Mouse (Mus musculus) bone marrow, adult 2 months (tissue): ENCODE results near the gene Trabd2b. TPM values are rescaled to one million over a fixed set of nuclear protein-coding genes. Genes with fewer than 3 reads are reported as not detected.

Experiments used
- H3K27ac ChIP-seq: fragments of 200-500 bp; 2 replicates; pipeline ENCODE4 v1.5.1; 2012; ENCODE audit warnings: low read depth, mild to moderate bottlenecking, control low read depth, inconsistent platforms, low read length; ENCODE audit not compliant: control insufficient read depth, poor library complexity, insufficient read depth
- H3K4me1 ChIP-seq: fragments of 200-500 bp; 2 replicates; pipeline ENCODE4 v1.6.1; 2011; ENCODE audit warnings: low read length; ENCODE audit not compliant: control insufficient read depth, insufficient read depth
- H3K4me3 ChIP-seq: fragments of 200-500 bp; replicated peaks from 2 replicates; pipeline ENCODE3; 2011; ENCODE audit warnings: mild to moderate bottlenecking, low read depth, low read length, control low read depth; ENCODE audit not compliant: control insufficient read depth
- CTCF ChIP-seq: fragments of 200-500 bp; IDR thresholded peaks from 2 replicates; pipeline ENCODE4 v1.5.1; 2011; ENCODE audit warnings: low read length, control low read depth; ENCODE audit not compliant: control insufficient read depth, insufficient read depth
- POLR2A ChIP-seq: fragments of 200-500 bp; IDR thresholded peaks from 2 replicates; pipeline ENCODE4 v1.6.1; 2011; ENCODE audit warnings: low read depth, mild to moderate bottlenecking, control low read depth, low read length, borderline replicate concordance; ENCODE audit not compliant: control insufficient read depth
- WGBS: fragments of 180-500 bp; shearing (Covaris S2); methylation state at CpG from one replicate; pipeline ENCODE4 v1.1.7; 2018; 5-methylcytosine and 5-hydroxymethylcytosine counted together
- polyA plus RNA-seq: library from polyadenylated mRNA; stranded (reverse); fragments of >200 nt; gene quantifications from 2 replicates; pipeline ENCODE4 v1.2.4, GENCODE M21; 2011; ENCODE audit warnings: low replicate concordance; ENCODE audit not compliant: missing spikeins, insufficient read depth, insufficient read length

Gene Trabd2b
- polyA plus RNA-seq, 1 experiment, result not detected

- TF ChIP-seq POLR2A, result no peak
- no peak for TF ChIP-seq CTCF
- Histone ChIP-seq H3K27ac (no peak overlapping the region), H3K4me3 (no peak overlapping the region), H3K4me1 (no peaks in the 10 kb centered on the region)
Measured at GRCm38 (mm10) chr4:114645341-114645740, 238.8 kb downstream of the Trabd2b start.

- TF ChIP-seq POLR2A, result no peak
- WGBS, result 75% methylated on average over 13 of the region's 13 CpGs
- no peak overlapping the region for H3K27ac ChIP-seq
- H3K4me3 ChIP-seq, result no peak overlapping the region
- H3K4me1 ChIP-seq, result peaks cover 2% of the 10 kb centered on the region; the same call in 1 of the 2 replicates
Measured at GRCm38 (mm10) chr4:114646825-114647681, 240.5 kb downstream of the Trabd2b start.

GRCm38 (mm10) chr4:114647689-114648088 lies 241.2 kb downstream of the Trabd2b start:
- peaks cover 2% of the 10 kb centered on the region; the same call in 1 of the 2 replicates for H3K4me1 ChIP-seq
- TF ChIP-seq POLR2A (no peak), CTCF (peak; percentile 94)
- 11% methylated on average over 4 of the region's 4 CpGs for WGBS

GRCm38 (mm10) chr4:114648532-114649074 lies 242.1 kb downstream of the Trabd2b start:
- H3K27ac ChIP-seq, result no peak overlapping the region
- 90% methylated on average over 28 of the region's 28 CpGs for WGBS
- TF ChIP-seq POLR2A, result no peak
- H3K4me3 ChIP-seq, result no peak overlapping the region
- peaks cover 2% of the 10 kb centered on the region; the same call in 1 of the 2 replicates for H3K4me1 ChIP-seq

More at GRCm38 (mm10) chr4:114647689-114648088, 241.2 kb downstream of the Trabd2b start:
- no peak overlapping the region for H3K27ac ChIP-seq
- no peak overlapping the region for H3K4me3 ChIP-seq

- WGBS, result 85% methylated on average over 6 of the region's 6 CpGs
- Histone ChIP-seq H3K27ac (no peak overlapping the region), H3K4me3 (no peak overlapping the region), H3K4me1 (peaks cover 2% of the 10 kb centered on the region; the same call in 1 of the 2 replicates)
- no peak for TF ChIP-seq POLR2A
Measured at GRCm38 (mm10) chr4:114650551-114650950, 244.0 kb downstream of the Trabd2b start.

GRCm38 (mm10) chr4:114651007-114651406 lies 244.5 kb downstream of the Trabd2b start:
- Histone ChIP-seq H3K27ac (no peak overlapping the region), H3K4me3 (no peak overlapping the region), H3K4me1 (peaks cover 2% of the 10 kb centered on the region; the same call in 1 of the 2 replicates)
- TF ChIP-seq POLR2A (no peak), CTCF (no peak)
- WGBS, result 78% methylated on average over 3 of the region's 3 CpGs

- TF ChIP-seq POLR2A (no peak), CTCF (no peak)
- peaks cover 2% of the 10 kb centered on the region; the same call in 1 of the 2 replicates for H3K4me1 ChIP-seq
- H3K27ac ChIP-seq, result peak overlapping the region; percentile 59
- no peak overlapping the region for H3K4me3 ChIP-seq
- 71% methylated on average over 5 of the region's 5 CpGs for WGBS
Measured at GRCm38 (mm10) chr4:114651606-114652005, 245.1 kb downstream of the Trabd2b start.

- TF ChIP-seq POLR2A, result no peak
- TF ChIP-seq CTCF, result no peak
- 2% methylated on average over 4 of the region's 4 CpGs for WGBS
- Histone ChIP-seq H3K27ac (no peak overlapping the region; the same call in 1 of the 2 replicates), H3K4me1 (peaks cover 2% of the 10 kb centered on the region; the same call in 1 of the 2 replicates), H3K4me3 (no peak overlapping the region)
Measured at GRCm38 (mm10) chr4:114652400-114652799, 245.9 kb downstream of the Trabd2b start.

- H3K4me1 ChIP-seq, result peaks cover 1% of the 10 kb centered on the region; the same call in 1 of the 2 replicates
- H3K27ac ChIP-seq, result no peak overlapping the region
- WGBS, result 38% methylated on average over 2 of the region's 2 CpGs
- TF ChIP-seq POLR2A, result no peak
- TF ChIP-seq CTCF, result no peak
- H3K4me3 ChIP-seq, result no peak overlapping the region
Measured at GRCm38 (mm10) chr4:114657933-114658332, 251.4 kb downstream of the Trabd2b start.
